9 mouse cellular contexts compared by ENCODE assay signal in genomic region chr5:32346025-32346912, GRCm38 (mm10).
DNase-seq lines count a peak whose midpoint lies in the region; ATAC-seq and TF ChIP-seq lines count a peak whose summit lies in the region.
"Had no signal": no experiment of that assay in that cellular context is flagged by ENCODE, and none has a peak within 500 bp of the region (broad histone marks: within the 10 kb centered on the region; RNA-seq: fewer than 3 reads in every experiment).

No protein-coding gene starts in this region.

- 46% methylated on average over 10 of the region's 10 CpGs for WGBS in liver, embryonic 11.5 days
- 39% methylated on average over 10 of the region's 10 CpGs for WGBS in hindbrain, embryonic 10.5 days
- 10% methylated on average over 10 of the region's 10 CpGs for WGBS in lung, embryonic 14.5 days

- peak; percentile 17 for DNase-seq in liver
- DNase-seq in liver, embryonic 11.5 days (ENCODE audit: low spot score), result no peak
- peak; percentile 55 to 59 for DNase-seq in frontal cortex, postnatal 14 days (ENCODE audit: low spot score in 2 of 2)
- peak; percentile 43 for DNase-seq in hindbrain, embryonic 10.5 days (ENCODE audit: low spot score)
- peak; percentile 49 to 70 for DNase-seq in layer of hippocampus, adult 2 months (ENCODE audit: low spot score in 2 of 2)
- DNase-seq in lung, embryonic 14.5 days, result peak; percentile 91
- DNase-seq in ovary, postnatal 36 days (ENCODE audit: low spot score), result peak; percentile 32

- no peak overlapping the region for H3K4me3 ChIP-seq in liver, embryonic 11.5 days (ENCODE audit: low read depth, low read length)
- no peak overlapping the region for H3K4me3 ChIP-seq in hindbrain, embryonic 10.5 days
- peak overlapping the region; percentile 18; the same call in 1 of the 2 replicates for H3K4me3 ChIP-seq in layer of hippocampus, adult 2 months
- peak overlapping the region; percentile 4 for H3K4me3 ChIP-seq in lung, embryonic 14.5 days (ENCODE audit: low read depth, low read length)
- H3K4me3 ChIP-seq: embryonic facial prominence, embryonic 13.5 days had no signal

- no peak for TF ChIP-seq CTCF in layer of hippocampus, adult 2 months (conservative IDR thresholded peaks at IDR 0.05)
- TF ChIP-seq CTCF in lung, embryonic 14.5 days (IDR thresholded peaks at IDR 0.05; ENCODE audit: low read depth), result no peak

- no peak overlapping the region for H3K27ac ChIP-seq in liver, embryonic 11.5 days (ENCODE audit: low read depth, low read length)
- H3K27ac ChIP-seq in hindbrain, embryonic 10.5 days, result peak overlapping the region; percentile 42
- peak overlapping the region; percentile 93 for H3K27ac ChIP-seq in layer of hippocampus, adult 2 months
- peak overlapping the region; percentile 89 for H3K27ac ChIP-seq in lung, embryonic 14.5 days (ENCODE audit: low read depth)
- H3K27ac ChIP-seq: embryonic facial prominence, embryonic 13.5 days had no signal

- H3K4me1 ChIP-seq in liver, embryonic 11.5 days (replicated peaks; ENCODE audit: control insufficient read depth, insufficient read depth, low read length), result no peaks in the 10 kb centered on the region; the same call in 1 of the 2 replicates
- peaks cover 10% of the 10 kb centered on the region for H3K4me1 ChIP-seq in hindbrain, embryonic 10.5 days (replicated peaks)
- H3K4me1 ChIP-seq in lung, embryonic 14.5 days (ENCODE audit: insufficient read depth), result peaks cover 18% of the 10 kb centered on the region; the same call in 1 of the 2 replicates

- no peaks in the 10 kb centered on the region for H3K27me3 ChIP-seq in liver, embryonic 11.5 days (replicated peaks; ENCODE audit: control insufficient read depth, insufficient read depth, low read length)
- H3K27me3 ChIP-seq in hindbrain, embryonic 10.5 days (ENCODE audit: insufficient read depth, poor library complexity, severe bottlenecking), result no peaks in the 10 kb centered on the region
- no peaks in the 10 kb centered on the region for H3K27me3 ChIP-seq in lung, embryonic 14.5 days (ENCODE audit: insufficient read depth, low read length)
- H3K27me3 ChIP-seq: embryonic facial prominence, embryonic 13.5 days had no signal

- no peaks in the 10 kb centered on the region for H3K36me3 ChIP-seq in liver, embryonic 11.5 days (ENCODE audit: control insufficient read depth, insufficient read depth, low read length)
- H3K36me3 ChIP-seq in hindbrain, embryonic 10.5 days, result no peaks in the 10 kb centered on the region
- no peaks in the 10 kb centered on the region for H3K36me3 ChIP-seq in lung, embryonic 14.5 days (ENCODE audit: insufficient read depth)
- H3K36me3 ChIP-seq: embryonic facial prominence, embryonic 13.5 days had no signal

- ATAC-seq in liver, embryonic 11.5 days (replicated peaks; ENCODE audit: low FRiP score), result no peak
- ATAC-seq in lung, embryonic 14.5 days (ENCODE audit: insufficient read depth), result peak; percentile 91
- ATAC-seq in megakaryocyte, adult 5-6 weeks (ENCODE audit: poor library complexity, severe bottlenecking), result no peak

- H3K9me3 ChIP-seq in liver, embryonic 11.5 days (ENCODE audit: control insufficient read depth, low read length), result no peaks in the 10 kb centered on the region
- H3K9me3 ChIP-seq in hindbrain, embryonic 10.5 days, result no peaks in the 10 kb centered on the region
- H3K9me3 ChIP-seq in lung, embryonic 14.5 days (ENCODE audit: low read depth, low read length), result no peaks in the 10 kb centered on the region
- H3K9me3 ChIP-seq: embryonic facial prominence, embryonic 13.5 days had no signal

- H3K9ac ChIP-seq in liver, embryonic 11.5 days (ENCODE audit: low read depth, low read length), result no peak overlapping the region
- H3K9ac ChIP-seq in lung, embryonic 14.5 days, result no peak overlapping the region
- H3K9ac ChIP-seq: embryonic facial prominence, embryonic 13.5 days had no signal

- H3K4me2 ChIP-seq in liver, embryonic 11.5 days, result no peak overlapping the region
- peak overlapping the region; percentile 45 for H3K4me2 ChIP-seq in lung, embryonic 14.5 days
- H3K4me2 ChIP-seq: embryonic facial prominence, embryonic 13.5 days had no signal

Comparison
In these comparisons a context has a peak if more than half of its experiments do, and no peak if none do; other contexts are left out.
1. H3K4me3 ChIP-seq: peak in layer of hippocampus, adult 2 months (single experiment) and lung, embryonic 14.5 days (single experiment); none in liver, embryonic 11.5 days (single experiment) and hindbrain, embryonic 10.5 days (single experiment).